Mouse (Mus musculus) lung, adult 2 months (tissue): ENCODE measurements around the gene Cisd3.

ENCODE experiments used
- CTCF ChIP-seq: fragments of 200-500 bp; IDR thresholded peaks from 2 replicates; pipeline ENCODE4 v1.5.1; 2011; ENCODE audit warnings: mild to moderate bottlenecking, low read length, control low read depth; ENCODE audit not compliant: insufficient read depth
- POLR2A ChIP-seq: fragments of 200-500 bp; IDR thresholded peaks from 2 replicates; pipeline ENCODE4 v1.6.1; 2011; ENCODE audit warnings: low read depth, mild to moderate bottlenecking, control low read depth, low read length, borderline replicate concordance; ENCODE audit errors: extremely low read depth

DNA sequence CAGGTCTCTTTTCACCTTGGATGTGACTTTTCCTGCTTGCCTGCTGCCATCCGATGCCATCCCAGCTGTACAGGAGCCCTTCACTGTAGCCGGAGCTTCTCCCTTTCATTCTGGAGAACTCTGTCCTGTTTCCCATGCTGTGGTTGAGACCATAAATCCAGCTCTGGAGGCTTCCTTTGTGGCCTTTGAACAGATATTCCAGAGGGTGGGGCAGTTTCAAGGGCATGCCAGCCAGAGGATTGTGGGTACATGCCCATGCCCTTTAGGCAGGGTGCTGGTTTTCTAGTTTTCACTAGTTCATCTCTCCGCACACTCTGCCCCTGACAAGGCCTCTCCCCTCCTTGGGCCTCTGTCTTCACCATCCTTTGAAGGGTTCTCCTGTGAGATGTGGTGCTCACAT lies 1.4 kb downstream of the Cisd3 start:
- TF ChIP-seq POLR2A (no peak), CTCF (no peak)
